Mouse (Mus musculus) heart, embryonic 11.5 days (tissue): ENCODE measurements around the gene Gp1ba. TPM values are rescaled to one million over a fixed set of nuclear protein-coding genes. Genes with fewer than 3 reads are reported as not detected.

Experiments used
- ATAC-seq: fragments of 200-750 bp; cut with Nextera tagmentation; replicated peaks from 2 replicates; pipeline ENCODE4 v1.8.0; 2017; ENCODE audit warnings: moderate library complexity; ENCODE audit not compliant: insufficient number of reproducible peaks, low FRiP score, low TSS enrichment
- H3K27ac ChIP-seq: fragments of 300-500 bp; sonication (generic); 2 replicates; pipeline ENCODE4 v1.5.1; 2014; ENCODE audit warnings: mild to moderate bottlenecking, low read depth, low read length
- H3K27me3 ChIP-seq: fragments of 300-500 bp; sonication (generic); 2 replicates; pipeline ENCODE4 v1.6.1; 2014; ENCODE audit warnings: mild to moderate bottlenecking, low read length, mixed read lengths; ENCODE audit not compliant: control insufficient read depth, insufficient read depth
- H3K36me3 ChIP-seq: fragments of 300-500 bp; sonication (generic); 2 replicates; pipeline ENCODE4 v1.6.1; 2014; ENCODE audit warnings: mild to moderate bottlenecking, low read length, moderate library complexity, mixed read lengths; ENCODE audit not compliant: control insufficient read depth, insufficient read depth
- H3K4me1 ChIP-seq: fragments of 300-500 bp; sonication (generic); 2 replicates; pipeline ENCODE4 v1.6.1; 2014; ENCODE audit warnings: low read length; ENCODE audit not compliant: control insufficient read depth, insufficient read depth
- H3K4me2 ChIP-seq: fragments of 300-500 bp; sonication (generic); 2 replicates; pipeline ENCODE4 v1.6.1; 2014; ENCODE audit warnings: mild to moderate bottlenecking, moderate library complexity
- H3K4me3 ChIP-seq: fragments of 300-500 bp; sonication (generic); 2 replicates; pipeline ENCODE4 v1.5.1; 2014; ENCODE audit warnings: low read depth, low read length
- H3K9ac ChIP-seq: fragments of 300-500 bp; sonication (generic); 2 replicates; pipeline ENCODE4 v1.6.1; 2014; ENCODE audit warnings: mild to moderate bottlenecking, low read depth, low read length, moderate library complexity
- H3K9me3 ChIP-seq: fragments of 300-500 bp; sonication (generic); replicated peaks from 2 replicates; pipeline ENCODE4 v1.6.1; 2016; ENCODE audit warnings: low read length; ENCODE audit not compliant: control insufficient read depth
- WGBS: fragments of 180-500 bp; shearing (Covaris S2); extraction: QIAGEN DNeasy Blood & Tissue Kit; methylation state at CpG from one replicate; pipeline ENCODE4 v1.1.7; 2014; ENCODE audit not compliant: insufficient replicate concordance; 5-methylcytosine and 5-hydroxymethylcytosine counted together
- polyA plus RNA-seq: library from polyadenylated mRNA; unstranded; fragments of >200 nt; fragmentation: Nextera tagmentation; extraction: Ambion mirVana; gene quantifications from 2 replicates; pipeline ENCODE4 v1.2.1, GENCODE M21; 2014

The Gp1ba gene
- polyA plus RNA-seq: 2.6 and 5.4 TPM in 2 replicates

GRCm38 (mm10) chr11:70638714-70639278 lies at the start of gene Gp1ba:
Gene Gp1ba (plus strand): TSS chr11:70639122.
- no peak within 1 kb of the TSS for H3K9ac ChIP-seq
- H3K36me3 ChIP-seq: no peaks in the 10 kb centered on the region
- no peak within 1 kb of the TSS for H3K4me3 ChIP-seq
- peak within 1 kb of the TSS; percentile 23 for H3K4me2 ChIP-seq
- peak; percentile 53; the same call in 1 of the 2 replicates for ATAC-seq
- 10% methylated on average over 5 of the region's 5 CpGs for WGBS
- H3K27me3 ChIP-seq: no peaks in the 10 kb centered on the region
- H3K4me1 ChIP-seq: peaks cover 17% of the 10 kb centered on the region
- H3K9me3 ChIP-seq: no peaks in the 10 kb centered on the region
- peak within 1 kb of the TSS; percentile 82 for H3K27ac ChIP-seq

GRCm38 (mm10) chr11:70591733-70592132 lies 47.2 kb upstream of the Gp1ba start:
- peaks cover 4% of the 10 kb centered on the region; the same call in 1 of the 2 replicates for H3K4me1 ChIP-seq
- no peak for ATAC-seq
- no peak overlapping the region for H3K4me2 ChIP-seq
- no peak overlapping the region for H3K9ac ChIP-seq
- WGBS: 80% methylated on average over 1 of the region's 1 CpGs
- no peaks in the 10 kb centered on the region for H3K9me3 ChIP-seq
- no peaks in the 10 kb centered on the region; the same call in 1 of the 2 replicates for H3K36me3 ChIP-seq
- no peak overlapping the region for H3K27ac ChIP-seq
- no peaks in the 10 kb centered on the region for H3K27me3 ChIP-seq
- H3K4me3 ChIP-seq: no peak overlapping the region

GRCm38 (mm10) chr11:70594253-70594989 lies 44.5 kb upstream of the Gp1ba start:
- no peak for ATAC-seq
- Histone ChIP-seq H3K27ac (no peak overlapping the region), H3K4me2 (no peak overlapping the region), H3K9ac (no peak overlapping the region), H3K4me3 (no peak overlapping the region), H3K4me1 (peaks cover 8% of the 10 kb centered on the region; the same call in 1 of the 2 replicates), H3K36me3 (peaks cover 5% of the 10 kb centered on the region; the same call in 1 of the 2 replicates), H3K27me3 (no peaks in the 10 kb centered on the region), H3K9me3 (no peaks in the 10 kb centered on the region)
- WGBS: 68% methylated on average over 15 of the region's 15 CpGs

- Histone ChIP-seq H3K27me3 (no peaks in the 10 kb centered on the region), H3K9ac (no peak overlapping the region), H3K9me3 (no peaks in the 10 kb centered on the region), H3K36me3 (peaks cover 5% of the 10 kb centered on the region; the same call in 1 of the 2 replicates), H3K4me1 (peaks cover 8% of the 10 kb centered on the region; the same call in 1 of the 2 replicates), H3K4me3 (no peak overlapping the region), H3K27ac (no peak overlapping the region), H3K4me2 (no peak overlapping the region)
- 68% methylated on average over 2 of the region's 2 CpGs for WGBS
- ATAC-seq: no peak
These were observed 43.3 kb upstream of the Gp1ba start for GRCm38 (mm10) chr11:70595638-70596037.

GRCm38 (mm10) chr11:70596094-70596493 lies 42.8 kb upstream of the Gp1ba start:
- no peak overlapping the region for H3K4me3 ChIP-seq
- no peak overlapping the region for H3K4me2 ChIP-seq
- no peak overlapping the region for H3K27ac ChIP-seq
- no peak for ATAC-seq
- H3K9ac ChIP-seq: no peak overlapping the region
- H3K4me1 ChIP-seq: peaks cover 8% of the 10 kb centered on the region; the same call in 1 of the 2 replicates
- H3K27me3 ChIP-seq: no peaks in the 10 kb centered on the region
- 70% methylated on average over 4 of the region's 4 CpGs for WGBS
- H3K36me3 ChIP-seq: peaks cover 5% of the 10 kb centered on the region; the same call in 1 of the 2 replicates
- no peaks in the 10 kb centered on the region for H3K9me3 ChIP-seq

GRCm38 (mm10) chr11:70597301-70597700 lies 41.6 kb upstream of the Gp1ba start:
- ATAC-seq: no peak
- no peak overlapping the region for H3K4me2 ChIP-seq
- H3K36me3 ChIP-seq: peaks cover 5% of the 10 kb centered on the region; the same call in 1 of the 2 replicates
- no peak overlapping the region for H3K4me3 ChIP-seq
- 77% methylated on average over 6 of the region's 6 CpGs for WGBS
- H3K9ac ChIP-seq: no peak overlapping the region
- peaks cover 8% of the 10 kb centered on the region; the same call in 1 of the 2 replicates for H3K4me1 ChIP-seq
- H3K9me3 ChIP-seq: no peaks in the 10 kb centered on the region
- H3K27me3 ChIP-seq: no peaks in the 10 kb centered on the region
- no peak overlapping the region for H3K27ac ChIP-seq

GRCm38 (mm10) chr11:70598451-70598953 lies 40.4 kb upstream of the Gp1ba start:
- ATAC-seq: no peak
- H3K27ac ChIP-seq: no peak overlapping the region
- no peak overlapping the region for H3K4me2 ChIP-seq
- H3K9me3 ChIP-seq: no peaks in the 10 kb centered on the region
- H3K36me3 ChIP-seq: peaks cover 5% of the 10 kb centered on the region; the same call in 1 of the 2 replicates
- no peak overlapping the region for H3K4me3 ChIP-seq
- peaks cover 8% of the 10 kb centered on the region; the same call in 1 of the 2 replicates for H3K4me1 ChIP-seq
- H3K9ac ChIP-seq: no peak overlapping the region
- no peaks in the 10 kb centered on the region for H3K27me3 ChIP-seq
- 92% methylated on average over 9 of the region's 9 CpGs for WGBS

GRCm38 (mm10) chr11:70605024-70605566 lies 33.8 kb upstream of the Gp1ba start:
- H3K4me3 ChIP-seq: no peak overlapping the region
- ATAC-seq: no peak
- H3K9me3 ChIP-seq: no peaks in the 10 kb centered on the region
- H3K9ac ChIP-seq: no peak overlapping the region
- no peak overlapping the region for H3K27ac ChIP-seq
- H3K27me3 ChIP-seq: no peaks in the 10 kb centered on the region
- 54% methylated on average over 14 of the region's 14 CpGs for WGBS
- H3K4me2 ChIP-seq: no peak overlapping the region
- no peaks in the 10 kb centered on the region for H3K4me1 ChIP-seq
- peaks cover 34% of the 10 kb centered on the region for H3K36me3 ChIP-seq
